In the genomic region with DNA sequence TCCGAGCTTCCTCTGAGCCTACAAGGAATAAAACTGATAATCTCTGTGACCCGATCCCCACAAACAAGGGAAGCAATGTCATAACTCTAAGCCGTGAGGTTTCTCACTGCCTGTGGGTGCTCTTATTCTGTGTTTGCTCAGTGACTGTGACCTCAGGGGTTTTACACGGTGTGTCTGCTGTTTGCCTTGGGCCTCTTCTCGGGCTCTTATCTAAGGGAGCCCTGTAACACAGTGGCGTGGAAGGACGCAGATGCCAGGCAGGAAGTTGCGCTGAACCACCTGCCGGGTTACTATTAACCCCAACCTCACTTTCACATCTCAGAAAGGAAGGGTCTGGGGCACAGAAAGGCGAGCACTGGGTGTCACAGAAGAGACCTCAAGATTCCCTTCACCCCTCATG, we compare ENCODE assay signal across 10 mouse cellular contexts.
DNase-seq lines count a peak whose midpoint lies in the region; ATAC-seq and TF ChIP-seq lines count a peak whose summit lies in the region.
"Had no signal": no experiment of that assay in that cellular context is flagged by ENCODE, and none has a peak within 500 bp of the region (broad histone marks: within the 10 kb centered on the region; RNA-seq: fewer than 3 reads in every experiment).

No protein-coding gene starts in this region.

- H3K36me3 ChIP-seq in heart, embryonic 10.5 days = peaks cover 5% of the 10 kb centered on the region; the same call in 1 of the 2 replicates
- H3K36me3 ChIP-seq in heart, postnatal 0 days (replicated peaks; ENCODE audit: control insufficient read depth, insufficient read depth, low read length) = no peaks in the 10 kb centered on the region
- peaks cover 3% of the 10 kb centered on the region; the same call in 1 of the 2 replicates for H3K36me3 ChIP-seq in lung, embryonic 16.5 days (ENCODE audit: control insufficient read depth, insufficient read depth, low read length)

- peak overlapping the region; percentile 83 for H3K27ac ChIP-seq in heart, embryonic 10.5 days
- peak overlapping the region; percentile 73 for H3K27ac ChIP-seq in heart, postnatal 0 days (ENCODE audit: low read depth)
- H3K27ac ChIP-seq in lung, embryonic 16.5 days (ENCODE audit: low read length) = peak overlapping the region; percentile 15; the same call in 1 of the 2 replicates
- no peak overlapping the region for H3K27ac ChIP-seq in gastrocnemius, adult 2 months

- no peak for TF ChIP-seq EP300 in heart, postnatal 0 days (IDR thresholded peaks at IDR 0.05; ENCODE audit: low read depth)

- H3K4me2 ChIP-seq in heart, postnatal 0 days (ENCODE audit: low read depth, low read length) = peak overlapping the region; percentile 14
- peak overlapping the region; percentile 13; the same call in 1 of the 2 replicates for H3K4me2 ChIP-seq in lung, embryonic 16.5 days (ENCODE audit: low read depth, low read length)

- no peaks in the 10 kb centered on the region for H3K27me3 ChIP-seq in heart, embryonic 10.5 days (ENCODE audit: insufficient read depth, poor library complexity, severe bottlenecking)
- no peaks in the 10 kb centered on the region for H3K27me3 ChIP-seq in heart, postnatal 0 days (ENCODE audit: control insufficient read depth, insufficient read depth, low read length)
- H3K27me3 ChIP-seq in lung, embryonic 16.5 days (ENCODE audit: control insufficient read depth, insufficient read depth, low read depth, low read length) = no peaks in the 10 kb centered on the region

- H3K4me3 ChIP-seq in heart, embryonic 10.5 days = 0 out of 2 replicates have a peak overlapping the region, but pooled peaks have one; percentile 16
- H3K4me3 ChIP-seq in heart, postnatal 0 days (ENCODE audit: low read depth, low read length) = no peak overlapping the region
- H3K4me3 ChIP-seq in lung, embryonic 16.5 days (ENCODE audit: low read length) = 0 out of 2 replicates have a peak overlapping the region, but pooled peaks have one; percentile 0
- no peak overlapping the region for H3K4me3 ChIP-seq in gastrocnemius, adult 2 months

- H3K9me3 ChIP-seq in heart, embryonic 10.5 days = no peaks in the 10 kb centered on the region
- no peaks in the 10 kb centered on the region for H3K9me3 ChIP-seq in heart, postnatal 0 days (replicated peaks; ENCODE audit: control insufficient read depth, low read length)
- H3K9me3 ChIP-seq in lung, embryonic 16.5 days (ENCODE audit: control insufficient read depth, low read length) = 0 out of 2 replicates have a peak, but pooled peaks cover 2% of the 10 kb centered on the region

- no peak for TF ChIP-seq CTCF in heart, postnatal 0 days (IDR thresholded peaks at IDR 0.05; ENCODE audit: low read depth)
- TF ChIP-seq CTCF in gastrocnemius, adult 2 months (IDR thresholded peaks at IDR 0.05) = no peak

- peak; percentile 64 for ATAC-seq in heart, postnatal 0 days (ENCODE audit: insufficient read depth, low read depth)
- peak; percentile 66 for ATAC-seq in lung, embryonic 16.5 days (ENCODE audit: low read depth)

- intact Hi-C loops in gastrocnemius, adult 2 months (cut with DNase I) = no loop called here
- intact Hi-C loops in left cerebral cortex, postnatal 36 days (cut with DNase I) = no loop called here

- peak; percentile 86 for DNase-seq in heart, embryonic 10.5 days (ENCODE audit: low spot score)
- DNase-seq in heart, adult 9 months (ENCODE audit: low spot score in 2 of 2) = no peak
- peak; percentile 61 for DNase-seq in CD4-positive helper T cell, adult 2 months (ENCODE audit: low read depth, low spot score)
- DNase-seq in heart, postnatal 0 days (ENCODE audit: low spot score) = no peak
- DNase-seq in gastrocnemius, adult 2 months = no peak
- no peak for DNase-seq in frontal cortex, adult 2 months (ENCODE audit: extremely low spot score in 1 of 2, low spot score in 1 of 2)
- DNase-seq in left cerebral cortex, postnatal 36 days (ENCODE audit: low spot score in 2 of 2) = no peak
- DNase-seq: kidney, adult 9 months; right cerebral cortex, postnatal 14 days had no signal

- 29% methylated on average over 10 of the region's 10 CpGs for WGBS in heart, embryonic 10.5 days
- 23% methylated on average over 10 of the region's 10 CpGs for WGBS in heart, postnatal 0 days
- 31% methylated on average over 10 of the region's 10 CpGs for WGBS in lung, embryonic 16.5 days

- no peak overlapping the region for H3K9ac ChIP-seq in heart, postnatal 0 days (replicated peaks; ENCODE audit: low read depth, low read length)
- H3K9ac ChIP-seq in lung, embryonic 16.5 days (ENCODE audit: low read length) = no peak overlapping the region

- peaks cover 33% of the 10 kb centered on the region for H3K4me1 ChIP-seq in heart, embryonic 10.5 days
- 0 out of 2 replicates have a peak, but pooled peaks cover 10% of the 10 kb centered on the region for H3K4me1 ChIP-seq in heart, postnatal 0 days (ENCODE audit: control insufficient read depth, insufficient read depth)
- peaks cover 7% of the 10 kb centered on the region; the same call in 1 of the 2 replicates for H3K4me1 ChIP-seq in lung, embryonic 16.5 days (replicated peaks; ENCODE audit: control insufficient read depth, insufficient read depth, low read length)

Comparison
In these comparisons a context has a peak if more than half of its experiments do, and no peak if none do; other contexts are left out.
1. DNase-seq: peak in heart, embryonic 10.5 days (single experiment) and CD4-positive helper T cell, adult 2 months (single experiment); none in heart, adult 9 months (0 of 2), heart, postnatal 0 days (single experiment), gastrocnemius, adult 2 months (single experiment), frontal cortex, adult 2 months (0 of 2) and left cerebral cortex, postnatal 36 days (0 of 2).
2. H3K4me3 ChIP-seq: peak in heart, embryonic 10.5 days (single experiment) and lung, embryonic 16.5 days (single experiment); none in heart, postnatal 0 days (single experiment) and gastrocnemius, adult 2 months (single experiment).